Mouse (Mus musculus) CH12.LX (cell line): ENCODE data around the gene Rgs19. TPM values are rescaled to one million over a fixed set of nuclear protein-coding genes. Genes with fewer than 3 reads are reported as not detected.

Experiments
- DNase-seq: peaks from one replicate; pipeline ENCODE4 v3.0.0-alpha.2; 2013; ENCODE audit errors: extremely low read depth
- H3K27ac ChIP-seq: 2 replicates; pipeline ENCODE4 v1.5.1; 2012; ENCODE audit warnings: low read depth, mild to moderate bottlenecking, control low read depth, moderate library complexity; ENCODE audit not compliant: insufficient read depth
- H3K27me3 ChIP-seq: replicated peaks from 2 replicates; pipeline ENCODE3; 2012; ENCODE audit warnings: inconsistent platforms
- H3K36me3 ChIP-seq, 2 experiments: replicated peaks in 1 of 2; 2 replicates each; pipeline versions ENCODE3 to v1.6.1; 2012; ENCODE audit warnings: inconsistent platforms in 1 of 2, low read length in 1 of 2, mild to moderate bottlenecking in 1 of 2, mixed read lengths in 1 of 2, moderate library complexity in 1 of 2; ENCODE audit not compliant: control insufficient read depth in 1 of 2, insufficient read depth in 1 of 2
- H3K4me1 ChIP-seq, 2 experiments: 2 replicates each; pipeline ENCODE4 v1.6.1; 2012; ENCODE audit warnings: inconsistent platforms in 1 of 2, moderate library complexity in 1 of 2; ENCODE audit not compliant: insufficient read depth in 2 of 2, control insufficient read depth in 1 of 2
- H3K4me2 ChIP-seq: 2 replicates; pipeline ENCODE4 v1.6.1; 2012; ENCODE audit warnings: low read depth, mild to moderate bottlenecking, control low read depth; ENCODE audit not compliant: poor library complexity, insufficient read depth, severe bottlenecking
- H3K4me3 ChIP-seq, 3 experiments: fragments of 150-350 bp in 1 of 3; sonication (generic) in 1 of 3; replicated peaks in 1 of 3; 2 replicates each; pipeline versions ENCODE3 to v1.5.1; 2011 to 2012; ENCODE audit warnings: low read depth in 2 of 3, low read length in 2 of 3, mild to moderate bottlenecking in 2 of 3, moderate library complexity in 2 of 3, control low read depth in 1 of 3, improper control_type of control experiment in 1 of 3, inconsistent platforms in 1 of 3, mixed read lengths in 1 of 3; ENCODE audit not compliant: poor library complexity in 1 of 3
- H3K79me2 ChIP-seq: replicated peaks from 2 replicates; pipeline ENCODE4 v1.6.1; 2012; ENCODE audit warnings: mild to moderate bottlenecking, moderate library complexity; ENCODE audit not compliant: control insufficient read depth, poor library complexity, insufficient read depth, severe bottlenecking; ENCODE audit errors: extremely low read depth
- H3K9ac ChIP-seq: 2 replicates; pipeline ENCODE4 v1.6.1; 2012; ENCODE audit warnings: low read depth, mild to moderate bottlenecking, control low read depth, moderate library complexity; ENCODE audit not compliant: insufficient read depth
- H3K9me3 ChIP-seq: replicated peaks from 2 replicates; pipeline ENCODE3; 2012; ENCODE audit warnings: low read length, inconsistent platforms, mixed read lengths
- BHLHE40 ChIP-seq: IDR thresholded peaks from 2 replicates; pipeline ENCODE4 v1.6.1; 2011; ENCODE audit warnings: mild to moderate bottlenecking, low read depth, low read length, improper control_type of control experiment
- CHD2 ChIP-seq: IDR thresholded peaks from 2 replicates; pipeline ENCODE4 v1.6.1; 2011; ENCODE audit warnings: low read length, improper control_type of control experiment
- EP300 ChIP-seq: IDR thresholded peaks from 2 replicates; pipeline ENCODE4 v1.6.1; 2011; ENCODE audit warnings: low read length, improper control_type of control experiment
- ETS1 ChIP-seq: conservative IDR thresholded peaks from 2 replicates; pipeline ENCODE4 v1.6.1; 2012; ENCODE audit warnings: low read depth, mild to moderate bottlenecking, inconsistent platforms, low read length, improper control_type of control experiment, moderate library complexity
- HCFC1 ChIP-seq: IDR thresholded peaks from 2 replicates; pipeline ENCODE4 v1.6.1; 2012; ENCODE audit warnings: low read depth, mild to moderate bottlenecking, inconsistent platforms, low read length, improper control_type of control experiment
- MAFK ChIP-seq: IDR thresholded peaks from 2 replicates; pipeline ENCODE4 v1.6.1; 2011; ENCODE audit warnings: low read length, improper control_type of control experiment; ENCODE audit not compliant: insufficient replicate concordance
- MAZ ChIP-seq: IDR thresholded peaks from 2 replicates; pipeline ENCODE4 v1.6.1; 2012; ENCODE audit warnings: low read depth, mild to moderate bottlenecking, inconsistent platforms, low read length, improper control_type of control experiment, moderate library complexity
- MXI1 ChIP-seq: IDR thresholded peaks from 2 replicates; pipeline ENCODE4 v1.6.1; 2011; ENCODE audit warnings: mild to moderate bottlenecking, low read depth, low read length, improper control_type of control experiment
- MYC ChIP-seq: IDR thresholded peaks from 2 replicates; pipeline ENCODE4 v1.6.1; 2011; ENCODE audit warnings: low read depth, mild to moderate bottlenecking, improper control_type of control experiment, low read length
- POLR2A ChIP-seq: IDR thresholded peaks from 2 replicates; pipeline ENCODE4 v1.6.1; 2011; ENCODE audit warnings: low read depth, mild to moderate bottlenecking, improper control_type of control experiment, low read length
- RCOR1 ChIP-seq: conservative IDR thresholded peaks from 2 replicates; pipeline ENCODE4 v1.6.1; 2012; ENCODE audit warnings: low read depth, mild to moderate bottlenecking, inconsistent platforms, low read length, improper control_type of control experiment
- SIN3A ChIP-seq: IDR thresholded peaks from 2 replicates; pipeline ENCODE4 v1.6.1; 2012; ENCODE audit warnings: low read length, improper control_type of control experiment, inconsistent platforms
- SMC3 ChIP-seq: IDR thresholded peaks from 2 replicates; pipeline ENCODE4 v1.6.1; 2011; ENCODE audit warnings: low read depth, low read length, improper control_type of control experiment
- TBP ChIP-seq: conservative IDR thresholded peaks from 2 replicates; pipeline ENCODE4 v1.6.1; 2011; ENCODE audit warnings: low read depth, low read length, improper control_type of control experiment
- UBTF ChIP-seq: IDR thresholded peaks from 2 replicates; pipeline ENCODE4 v1.6.1; 2012; ENCODE audit warnings: low read depth, mild to moderate bottlenecking, inconsistent platforms, low read length, improper control_type of control experiment, moderate library complexity
- USF2 ChIP-seq: conservative IDR thresholded peaks from 2 replicates; pipeline ENCODE4 v1.6.1; 2011; ENCODE audit warnings: low read depth, low read length, improper control_type of control experiment
- ZC3H11A ChIP-seq: IDR thresholded peaks from 2 replicates; pipeline ENCODE4 v1.6.1; 2012; ENCODE audit warnings: low read depth, mild to moderate bottlenecking, inconsistent platforms, low read length, improper control_type of control experiment
- ZKSCAN1 ChIP-seq: IDR thresholded peaks from 2 replicates; pipeline ENCODE4 v1.6.1; 2012; ENCODE audit warnings: low read depth, inconsistent platforms, low read length, improper control_type of control experiment, borderline replicate concordance
- ZNF384 ChIP-seq: IDR thresholded peaks from 2 replicates; pipeline ENCODE4 v1.6.1; 2012; ENCODE audit warnings: low read depth, low read length, improper control_type of control experiment, inconsistent platforms
- dilution Hi-C: fragments of 300-500 bp; cut with MboI; formaldehyde crosslinking; loops from 2 replicates; pipeline ENCODE4 v1.14.3; 2020; ENCODE audit warnings: low sequenced_read_pairs; ENCODE audit not compliant: extremely low pct_unique_long_range_greater_than_20kb, extremely low pct_ligation_motif_present
- in situ Hi-C: fragments of 300-500 bp; cut with MboI; formaldehyde crosslinking; loops from 3 replicates; pipeline ENCODE4 v1.14.3; 2019; ENCODE audit warnings: low sequenced_read_pairs, low pct_ligation_motif_present, low pct_unique_long_range_greater_than_20kb, mixed read lengths
- polyA plus RNA-seq: library from polyadenylated mRNA; unstranded; fragments of >175 nt; gene quantifications from 2 replicates; pipeline ENCODE4 v1.2.1, GENCODE M21; 2012; ENCODE audit warnings: low read depth; ENCODE audit not compliant: insufficient read length
- total RNA-seq, 2 experiments: library from RNA; depleted of rRNA; stranded (reverse); fragments of 300-350 nt in 1 of 2; fragments of >200 nt in 1 of 2; gene quantifications; 2 replicates each; pipeline ENCODE4 v1.2.3; 2012 to 2014

The Rgs19 gene
- total and polyA plus RNA-seq, 3 experiments: 50.2 to 159 (median 67.0) TPM

DNA sequence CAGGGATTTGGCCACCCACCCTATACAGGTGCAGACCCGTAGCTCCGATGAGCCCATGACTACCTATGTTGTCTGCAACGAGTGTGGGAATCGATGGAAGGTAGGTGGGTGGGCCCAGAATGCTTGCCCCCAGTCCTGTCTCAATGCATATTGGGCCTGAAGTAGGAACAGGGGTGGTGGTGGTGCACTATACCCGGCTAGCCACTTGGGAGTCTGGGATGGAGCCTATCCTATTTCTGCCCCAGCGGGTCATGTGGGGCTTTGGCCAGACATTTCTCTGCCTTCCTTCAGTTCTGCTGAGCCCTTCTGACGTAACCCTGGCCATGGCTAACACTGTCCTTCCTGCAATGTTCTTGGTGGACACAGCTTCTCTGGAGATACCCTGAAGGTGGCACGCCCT is 6.2 kb downstream of the Rgs19 start:
- Histone ChIP-seq H3K9me3 (no peaks in the 10 kb centered on the region), H3K27me3 (no peaks in the 10 kb centered on the region), H3K4me2 (no peak overlapping the region), H3K9ac (no peak overlapping the region), H3K36me3 (peaks cover 36 to 81% of the 10 kb centered on the region in 2 experiments), H3K27ac (no peak overlapping the region), H3K4me3 (no peak overlapping the region), H3K4me1 (peaks cover 23 to 67% of the 10 kb centered on the region in 2 experiments), H3K79me2 (peaks cover 14% of the 10 kb centered on the region)
- no peak for DNase-seq
- dilution Hi-C loops (no loop called here), in situ Hi-C loops (no loop called here)
- TF ChIP-seq BHLHE40: no peak
- TF ChIP-seq SMC3: no peak
- no peak for TF ChIP-seq MXI1
- TF ChIP-seq MYC: no peak
- TF ChIP-seq POLR2A: no peak; the same call in 1 of the 2 replicates
- no peak for TF ChIP-seq EP300
- no peak for TF ChIP-seq CHD2
- TF ChIP-seq ZNF384: no peak
- TF ChIP-seq MAZ: no peak
- no peak for TF ChIP-seq TBP
- no peak for TF ChIP-seq HCFC1

DNA sequence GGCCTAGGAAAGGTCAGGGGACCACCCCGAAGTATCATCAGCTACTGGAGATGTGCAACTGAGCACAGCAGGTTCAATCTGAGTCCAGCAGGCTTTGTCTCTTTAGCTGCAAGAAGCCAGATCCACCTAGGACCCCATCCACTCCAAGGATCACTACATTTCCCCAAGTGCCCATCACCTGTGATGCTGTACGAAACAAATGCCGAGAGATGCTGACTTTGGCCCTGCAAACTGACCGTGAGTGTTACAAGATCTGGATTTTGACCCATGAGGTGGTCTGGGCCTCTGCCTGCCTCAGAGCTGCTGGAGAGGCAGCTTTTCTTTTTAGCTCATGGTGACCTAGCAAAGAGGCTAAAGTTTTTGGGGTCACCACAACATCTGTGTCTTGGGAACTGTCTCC is 8.1 kb downstream of the Rgs19 start:
- DNase-seq: no peak
- Histone ChIP-seq H3K36me3 (peaks cover 30 to 69% of the 10 kb centered on the region in 2 experiments), H3K9ac (no peak overlapping the region), H3K27ac (no peak overlapping the region), H3K27me3 (no peaks in the 10 kb centered on the region), H3K4me3 (no peak overlapping the region), H3K4me2 (no peak overlapping the region), H3K9me3 (no peaks in the 10 kb centered on the region), H3K79me2 (no peaks in the 10 kb centered on the region; the same call in 1 of the 2 replicates), H3K4me1 (peaks cover 23 to 66% of the 10 kb centered on the region in 2 experiments)
- TF ChIP-seq SIN3A: no peak
- no peak for TF ChIP-seq RCOR1
- no peak for TF ChIP-seq USF2
- TF ChIP-seq ZC3H11A: no peak
- TF ChIP-seq MAFK: no peak
- no peak for TF ChIP-seq UBTF
- no peak for TF ChIP-seq ETS1
- TF ChIP-seq ZKSCAN1: no peak
- dilution Hi-C loops (no loop called here), in situ Hi-C loops (no loop called here)
